Mouse (Mus musculus): ENCODE results near the gene Hist1h3f.
"Not testable (repeated sequence)": the region's sequence is repeated elsewhere in the genome, so short reads cannot be mapped to it uniquely, and the experiment has no call there.

- TF ChIP-seq CTCF, EP300 (IDR thresholded peaks at IDR 0.05; ENCODE audit: low read depth): not testable (repeated sequence)
Measured at GRCm38 (mm10) chr13:23574546-23575170, 30.8 kb downstream of the Hist1h3f start.
